Mouse (Mus musculus): ENCODE measurements around the gene Junb.

DNA sequence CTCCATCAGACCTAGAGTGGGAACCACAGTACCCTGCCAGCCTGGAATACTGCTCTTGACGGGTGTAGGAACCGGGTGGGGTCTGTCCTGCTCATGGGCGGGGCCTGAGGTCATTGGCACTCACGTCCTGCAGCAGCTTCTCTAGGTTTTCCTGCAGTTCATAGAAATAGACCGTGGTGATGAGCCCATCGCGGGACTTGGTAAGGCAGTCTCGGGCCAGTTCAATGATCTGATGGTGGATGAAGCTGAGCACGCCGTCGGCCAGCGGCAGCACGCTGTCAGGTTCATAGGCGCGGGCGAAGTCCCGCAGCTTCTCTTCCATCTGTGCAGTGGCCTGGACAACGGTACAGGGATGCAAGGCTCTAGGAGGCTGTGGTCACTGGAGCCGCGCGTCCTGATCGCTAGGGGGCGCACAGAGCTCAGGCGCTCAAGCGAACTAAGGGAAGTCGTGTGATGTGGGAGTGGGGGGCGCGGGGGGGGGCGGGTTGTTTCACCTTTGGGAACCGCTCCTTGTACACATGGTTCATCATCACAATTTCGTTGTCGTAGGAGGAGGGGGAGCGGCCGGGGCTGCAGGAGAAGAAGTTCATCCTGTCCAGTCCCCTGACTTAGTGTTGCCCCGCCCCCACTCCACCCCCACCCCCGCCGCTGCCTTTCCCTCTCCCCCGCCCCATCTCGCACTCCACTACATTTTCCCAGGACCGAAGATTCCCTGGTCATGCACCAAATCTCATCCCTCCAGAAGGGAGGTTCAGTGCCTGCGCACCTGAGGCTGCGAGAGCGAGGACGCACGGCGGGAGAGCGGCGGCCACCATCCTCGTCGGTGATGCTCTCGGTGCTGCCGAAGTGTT lies 49.8 kb downstream of the Junb start:
- TF ChIP-seq CTCF (IDR thresholded peaks at IDR 0.05 in 2 of 3, conservative IDR thresholded peaks at IDR 0.05 in 1 of 3; ENCODE audit: control insufficient read depth in 1 of 3, insufficient read depth in 1 of 3, low read depth in 2 of 3, low read length in 3 of 3, poor library complexity in 1 of 3, severe bottlenecking in 1 of 3) (peak; percentile 66 to 96 (median 70)), USF1 (IDR thresholded peaks at IDR 0.05; ENCODE audit: low read depth, low read length) (no peak), CHD2 (IDR thresholded peaks at IDR 0.05; ENCODE audit: low read length) (no peak), TAL1 (IDR thresholded peaks at IDR 0.05; ENCODE audit: low read length) (no peak), E2F4 (IDR thresholded peaks at IDR 0.05; ENCODE audit: borderline replicate concordance, low read depth, low read length) (no peak), POLR2A (IDR thresholded peaks at IDR 0.05; ENCODE audit: control insufficient read depth in 1 of 2, insufficient read depth in 1 of 2, low read depth in 1 of 2, low read length in 2 of 2, poor library complexity in 1 of 2) (no peak), EP300 (IDR thresholded peaks at IDR 0.05; ENCODE audit: low read depth in 1 of 2, low read length in 2 of 2) (no peak), MXI1 (IDR thresholded peaks at IDR 0.05; ENCODE audit: low read depth, low read length) (no peak), RAD21 (IDR thresholded peaks at IDR 0.05; ENCODE audit: low read depth, low read length) (peak; percentile 37), KAT2A (conservative IDR thresholded peaks at IDR 0.05; ENCODE audit: low read depth, low read length) (no peak), POLR2AphosphoS2 (IDR thresholded peaks at IDR 0.05; ENCODE audit: low read length) (no peak), MAX (IDR thresholded peaks at IDR 0.05; ENCODE audit: low read length) (no peak), ZNF384 (IDR thresholded peaks at IDR 0.05; ENCODE audit: low read depth, low read length) (no peak)
